Mouse (Mus musculus): ENCODE data around the gene Kctd18.
"Not testable (repeated sequence)": the region's sequence is repeated elsewhere in the genome, so short reads cannot be mapped to it uniquely, and the experiment has no call there.

Kctd18 gene

GRCm38 (mm10) chr1:58018856-58019255 is at the start of gene Kctd18:
TSS of gene Kctd18 (minus strand) at chr1:58018956.
- in situ Hi-C loops (cut with MboI): no loop called here

- in situ Hi-C loops (cut with MboI): no loop called here
Measured at GRCm38 (mm10) chr1:58065606-58066005, 46.9 kb upstream of the Kctd18 start.

- in situ Hi-C loops (cut with MboI): no loop called here
Measured at GRCm38 (mm10) chr1:58065151-58065550, 46.4 kb upstream of the Kctd18 start.

- in situ Hi-C loops (cut with MboI): no loop called here
Measured at GRCm38 (mm10) chr1:58062131-58062530, 43.4 kb upstream of the Kctd18 start.

GRCm38 (mm10) chr1:58058846-58059245 is 40.1 kb upstream of the Kctd18 start:
- in situ Hi-C loops (cut with MboI): no loop called here

- in situ Hi-C loops (cut with MboI): no loop called here
Measured at GRCm38 (mm10) chr1:58056939-58057338, 38.2 kb upstream of the Kctd18 start.

- in situ Hi-C loops (cut with MboI): no loop called here
Measured at GRCm38 (mm10) chr1:58056074-58056807, 37.5 kb upstream of the Kctd18 start.

- in situ Hi-C loops (cut with MboI): no loop called here
Measured at GRCm38 (mm10) chr1:58055598-58055997, 36.8 kb upstream of the Kctd18 start.

GRCm38 (mm10) chr1:58049126-58049525 is 30.4 kb upstream of the Kctd18 start:
- in situ Hi-C loops (cut with MboI): loop anchor here (25.0 kb wide), 1 partner anchor 612 kb away; no protein-coding TSS in a partner anchor

- in situ Hi-C loops (cut with MboI): loop anchor here (25.0 kb wide), 1 partner anchor 610 kb away; no protein-coding TSS in a partner anchor
Measured at GRCm38 (mm10) chr1:58046721-58047290, 28.1 kb upstream of the Kctd18 start.

GRCm38 (mm10) chr1:58045546-58045945 is 26.8 kb upstream of the Kctd18 start:
- in situ Hi-C loops (cut with MboI): loop anchor here (25.0 kb wide), 1 partner anchor 608 kb away; no protein-coding TSS in a partner anchor

GRCm38 (mm10) chr1:58045076-58045475 is 26.3 kb upstream of the Kctd18 start:
- in situ Hi-C loops (cut with MboI): loop anchor here (25.0 kb wide), 1 partner anchor 608 kb away; no protein-coding TSS in a partner anchor

- in situ Hi-C loops (cut with MboI): loop anchor here (25.0 kb wide), 1 partner anchor 600 kb away; no protein-coding TSS in a partner anchor
Measured at GRCm38 (mm10) chr1:58037306-58037705, 18.6 kb upstream of the Kctd18 start.

GRCm38 (mm10) chr1:58031160-58031769 is 12.5 kb upstream of the Kctd18 start:
- in situ Hi-C loops (cut with MboI): loop anchor here (25.0 kb wide), 1 partner anchor 594 kb away; no protein-coding TSS in a partner anchor

GRCm38 (mm10) chr1:58030156-58030871 is 11.6 kb upstream of the Kctd18 start:
- in situ Hi-C loops (cut with MboI): loop anchor here (25.0 kb wide), 1 partner anchor 593 kb away; no protein-coding TSS in a partner anchor

- in situ Hi-C loops (cut with MboI): loop anchor here (25.0 kb wide), 1 partner anchor 592 kb away; no protein-coding TSS in a partner anchor
Measured at GRCm38 (mm10) chr1:58029636-58030117, 10.9 kb upstream of the Kctd18 start, which contains the start of gene Aox1. TSS of gene Aox1 (plus strand) at chr1:58029931.

GRCm38 (mm10) chr1:58027707-58028106 is 9.0 kb upstream of the Kctd18 start:
- in situ Hi-C loops (cut with MboI): loop anchor here (25.0 kb wide), 1 partner anchor 590 kb away; no protein-coding TSS in a partner anchor

- in situ Hi-C loops (cut with MboI): not testable (repeated sequence)
Measured at GRCm38 (mm10) chr1:58006388-58006787, 12.4 kb downstream of the Kctd18 start.

- in situ Hi-C loops (cut with MboI): no loop called here
Measured at GRCm38 (mm10) chr1:57998146-57998545, 20.6 kb downstream of the Kctd18 start.

GRCm38 (mm10) chr1:57996133-57996615 is 22.6 kb downstream of the Kctd18 start:
- in situ Hi-C loops (cut with MboI): no loop called here

GRCm38 (mm10) chr1:57995432-57996132 is 23.2 kb downstream of the Kctd18 start, which contains the start of gene Sgo2a:
TSS of gene Sgo2a (plus strand) at chr1:57995971.
- in situ Hi-C loops (cut with MboI): no loop called here

Measured in mature B cell (primary cell).